Mouse (Mus musculus): Measurements from ENCODE around the gene Ipo11.

GRCm38 (mm10) chr13:106820149-106820548 lies 116.6 kb downstream of the Ipo11 start:
- TF ChIP-seq CTCF (IDR thresholded peaks at IDR 0.05; ENCODE audit: low read depth, low read length) (no peak), POLR2A (IDR thresholded peaks at IDR 0.05; ENCODE audit: extremely low read depth, insufficient read depth, low read length) (no peak)
